ENCODE assay signal across 26 mouse cellular contexts in genomic region chr5:148272771-148273170, GRCm38 (mm10).
DNase-seq lines count a peak whose midpoint lies in the region; ATAC-seq and TF ChIP-seq lines count a peak whose summit lies in the region.
"Had no signal": no experiment of that assay in that cellular context is flagged by ENCODE, and none has a peak within 500 bp of the region (broad histone marks: within the 10 kb centered on the region; RNA-seq: fewer than 3 reads in every experiment).

No protein-coding gene starts in this region.

- no peak for TF ChIP-seq CTCF in heart, adult 2 months (IDR thresholded peaks at IDR 0.05)

- peak overlapping the region; percentile 90 for H3K27ac ChIP-seq in heart, adult 2 months
- H3K27ac ChIP-seq in heart, embryonic 10.5 days = peak overlapping the region; percentile 86
- H3K27ac ChIP-seq in heart, embryonic 15.5 days = peak overlapping the region; percentile 96
- H3K27ac ChIP-seq in intestine, embryonic 15.5 days = 0 out of 2 replicates have a peak overlapping the region, but pooled peaks have one; percentile 17
- H3K27ac ChIP-seq in hindbrain, embryonic 14.5 days = no peak overlapping the region
- H3K27ac ChIP-seq: embryonic facial prominence, embryonic 13.5 days; forebrain, embryonic 12.5 days; hindbrain, embryonic 12.5 days; liver, embryonic 14.5 days; midbrain, embryonic 10.5 days; neural tube, embryonic 12.5 days had no signal

- H3K9ac ChIP-seq in heart, adult 2 months (ENCODE audit: low read depth, low read length) = no peak overlapping the region
- H3K9ac ChIP-seq in heart, embryonic 15.5 days = no peak overlapping the region
- no peak overlapping the region for H3K9ac ChIP-seq in intestine, embryonic 15.5 days
- no peak overlapping the region for H3K9ac ChIP-seq in hindbrain, embryonic 14.5 days
- H3K9ac ChIP-seq: embryonic facial prominence, embryonic 13.5 days; forebrain, embryonic 12.5 days; hindbrain, embryonic 12.5 days; liver, embryonic 14.5 days; neural tube, embryonic 12.5 days had no signal

- DNase-seq in heart, adult 2 months = peak in 1 of 2 experiments; percentile 45
- no peak for DNase-seq in heart, postnatal 36 days
- no peak for DNase-seq in heart, embryonic 10.5 days (ENCODE audit: low spot score)
- DNase-seq in hindbrain, embryonic 14.5 days (ENCODE audit: low spot score) = no peak
- DNase-seq in left cerebral cortex, adult 9 months (ENCODE audit: low spot score in 2 of 2) = no peak
- DNase-seq in spleen, postnatal 14 days (ENCODE audit: low spot score in 2 of 2) = no peak
- DNase-seq: adrenal gland, postnatal 14 days; cerebellum, adult 11-12 months; cerebellum, postnatal 10 days; gastrocnemius, postnatal 14 days; kidney, adult 9 months; kidney, postnatal 10 days; liver; lung, adult 2 months; right cerebral cortex, postnatal 4 days; thymus, adult 2 months; thymus, postnatal 4 days had no signal

- H3K9me3 ChIP-seq in heart, embryonic 10.5 days = no peaks in the 10 kb centered on the region
- H3K9me3 ChIP-seq in heart, embryonic 15.5 days (replicated peaks) = no peaks in the 10 kb centered on the region
- H3K9me3 ChIP-seq in intestine, embryonic 15.5 days = no peaks in the 10 kb centered on the region
- peaks cover 5% of the 10 kb centered on the region; the same call in 1 of the 2 replicates for H3K9me3 ChIP-seq in hindbrain, embryonic 14.5 days (ENCODE audit: control insufficient read depth, low read length)
- H3K9me3 ChIP-seq: forebrain, embryonic 12.5 days; hindbrain, embryonic 12.5 days; midbrain, embryonic 10.5 days; neural tube, embryonic 12.5 days had no signal

- peak overlapping the region; percentile 28 for H3K4me2 ChIP-seq in heart, embryonic 15.5 days
- H3K4me2 ChIP-seq in intestine, embryonic 15.5 days (replicated peaks) = no peak overlapping the region
- H3K4me2 ChIP-seq in hindbrain, embryonic 14.5 days (replicated peaks) = no peak overlapping the region
- H3K4me2 ChIP-seq: embryonic facial prominence, embryonic 13.5 days; forebrain, embryonic 12.5 days; hindbrain, embryonic 12.5 days; neural tube, embryonic 12.5 days had no signal

- peaks cover 7% of the 10 kb centered on the region for H3K4me1 ChIP-seq in heart, adult 2 months (ENCODE audit: control insufficient read depth, insufficient read depth, low read length)
- H3K4me1 ChIP-seq in heart, embryonic 10.5 days = peaks cover 44% of the 10 kb centered on the region
- H3K4me1 ChIP-seq in heart, embryonic 15.5 days (replicated peaks) = peaks cover 30% of the 10 kb centered on the region
- no peaks in the 10 kb centered on the region for H3K4me1 ChIP-seq in intestine, embryonic 15.5 days (replicated peaks)
- H3K4me1 ChIP-seq in hindbrain, embryonic 14.5 days (replicated peaks; ENCODE audit: control insufficient read depth, insufficient read depth, low read length) = no peaks in the 10 kb centered on the region
- H3K4me1 ChIP-seq: embryonic facial prominence, embryonic 13.5 days; forebrain, embryonic 12.5 days; hindbrain, embryonic 12.5 days; midbrain, embryonic 10.5 days; neural tube, embryonic 12.5 days had no signal

- TF ChIP-seq EP300 in heart, adult 2 months (IDR thresholded peaks at IDR 0.05; ENCODE audit: insufficient read depth, low read depth, low read length) = 0 out of 2 replicates have a peak, but pooled peaks have one; percentile 29

- no peak overlapping the region for H3K4me3 ChIP-seq in heart, adult 2 months
- peak overlapping the region; percentile 20; the same call in 1 of the 2 replicates for H3K4me3 ChIP-seq in heart, embryonic 10.5 days
- H3K4me3 ChIP-seq in heart, embryonic 15.5 days = no peak overlapping the region
- H3K4me3 ChIP-seq in intestine, embryonic 15.5 days (replicated peaks) = no peak overlapping the region
- H3K4me3 ChIP-seq in hindbrain, embryonic 14.5 days (replicated peaks; ENCODE audit: low read length) = no peak overlapping the region
- H3K4me3 ChIP-seq: embryonic facial prominence, embryonic 13.5 days; forebrain, embryonic 12.5 days; hindbrain, embryonic 12.5 days; midbrain, embryonic 10.5 days; neural tube, embryonic 12.5 days had no signal

- no peaks in the 10 kb centered on the region for H3K27me3 ChIP-seq in heart, adult 2 months (ENCODE audit: control insufficient read depth, insufficient read depth, low read length)
- no peaks in the 10 kb centered on the region for H3K27me3 ChIP-seq in heart, embryonic 10.5 days (ENCODE audit: insufficient read depth, poor library complexity, severe bottlenecking)
- no peaks in the 10 kb centered on the region for H3K27me3 ChIP-seq in heart, embryonic 15.5 days
- H3K27me3 ChIP-seq in intestine, embryonic 15.5 days (replicated peaks) = no peaks in the 10 kb centered on the region
- H3K27me3 ChIP-seq in hindbrain, embryonic 14.5 days (ENCODE audit: control insufficient read depth, insufficient read depth, low read length) = no peaks in the 10 kb centered on the region
- H3K27me3 ChIP-seq: embryonic facial prominence, embryonic 13.5 days; forebrain, embryonic 12.5 days; hindbrain, embryonic 12.5 days; neural tube, embryonic 12.5 days had no signal

- 34% methylated on average over 6 of the region's 6 CpGs for WGBS in heart, adult 2 months
- 51% methylated on average over 6 of the region's 6 CpGs for WGBS in heart, embryonic 10.5 days
- WGBS in heart, embryonic 15.5 days = 43% methylated on average over 6 of the region's 6 CpGs
- 73% methylated on average over 6 of the region's 6 CpGs for WGBS in intestine, embryonic 15.5 days
- 89% methylated on average over 6 of the region's 6 CpGs for WGBS in hindbrain, embryonic 14.5 days

- ATAC-seq in heart, embryonic 15.5 days (replicated peaks; ENCODE audit: insufficient number of reproducible peaks, insufficient read depth, low FRiP score, low read depth) = peak; percentile 20; the same call in 1 of the 2 replicates
- ATAC-seq in intestine, embryonic 15.5 days = no peak
- no peak for ATAC-seq in hindbrain, embryonic 14.5 days (ENCODE audit: low FRiP score)
- ATAC-seq: midbrain, embryonic 16.5 days had no signal

- intact Hi-C loops in heart, adult 2 months (cut with DNase I) = no loop called here
- intact Hi-C loops in heart, postnatal 36 days (cut with DNase I) = no loop called here

- TF ChIP-seq POLR2A in heart, adult 2 months (IDR thresholded peaks at IDR 0.05; ENCODE audit: insufficient read depth, low read depth, low read length) = no peak

- H3K36me3 ChIP-seq in heart, adult 2 months (ENCODE audit: control insufficient read depth, insufficient read depth, low read length) = peaks cover 6% of the 10 kb centered on the region; the same call in 1 of the 2 replicates
- peaks cover 11% of the 10 kb centered on the region; the same call in 1 of the 2 replicates for H3K36me3 ChIP-seq in heart, embryonic 10.5 days
- H3K36me3 ChIP-seq in heart, embryonic 15.5 days = no peaks in the 10 kb centered on the region; the same call in 1 of the 2 replicates
- H3K36me3 ChIP-seq in intestine, embryonic 15.5 days = no peaks in the 10 kb centered on the region
- no peaks in the 10 kb centered on the region for H3K36me3 ChIP-seq in hindbrain, embryonic 14.5 days (replicated peaks; ENCODE audit: control insufficient read depth, insufficient read depth)
- H3K36me3 ChIP-seq: embryonic facial prominence, embryonic 13.5 days; forebrain, embryonic 12.5 days; hindbrain, embryonic 12.5 days; midbrain, embryonic 10.5 days; neural tube, embryonic 12.5 days had no signal

- no peaks in the 10 kb centered on the region for H3K79me2 ChIP-seq in heart, adult 2 months (replicated peaks; ENCODE audit: control insufficient read depth, insufficient read depth, low read length)
